Mouse (Mus musculus) layer of hippocampus, adult 9-11 months (tissue): ENCODE data around the gene Phf20.
A peak's percentile ranks its signal among the peaks of the same experiment; 100 is the strongest.
"Not testable (repeated sequence)": the region's sequence is repeated elsewhere in the genome, so short reads cannot be mapped to it uniquely, and the experiment has no call there.

ENCODE experiments used
- DNase-seq: peaks from one replicate; pipeline ENCODE4 v3.0.0; 2022

Phf20 gene

GRCm38 (mm10) chr2:156199944-156200343 is 3.7 kb downstream of the Phf20 start:
- DNase-seq = no peak

GRCm38 (mm10) chr2:156201486-156201885 is 5.2 kb downstream of the Phf20 start:
- DNase-seq = no peak

GRCm38 (mm10) chr2:156202848-156203437 is 6.7 kb downstream of the Phf20 start:
- peak; percentile 53 for DNase-seq

GRCm38 (mm10) chr2:156203917-156204316 is 7.7 kb downstream of the Phf20 start:
- DNase-seq = no peak

- no peak for DNase-seq
Observed at GRCm38 (mm10) chr2:156217786-156218185, 21.5 kb downstream of the Phf20 start.

GRCm38 (mm10) chr2:156222100-156222499 is 25.8 kb downstream of the Phf20 start:
- peak; percentile 33 for DNase-seq

GRCm38 (mm10) chr2:156224043-156224442 is 27.8 kb downstream of the Phf20 start:
- no peak for DNase-seq

GRCm38 (mm10) chr2:156227689-156228088 is 31.4 kb downstream of the Phf20 start:
- DNase-seq = no peak

GRCm38 (mm10) chr2:156229171-156229570 is 32.9 kb downstream of the Phf20 start:
- no peak for DNase-seq

GRCm38 (mm10) chr2:156231340-156231739 is 35.1 kb downstream of the Phf20 start:
- no peak for DNase-seq

- peak; percentile 93 for DNase-seq
Observed at GRCm38 (mm10) chr2:156233275-156233948, 37.1 kb downstream of the Phf20 start.

- DNase-seq = not testable (repeated sequence)
Observed at GRCm38 (mm10) chr2:156234016-156234415, 37.8 kb downstream of the Phf20 start.

GRCm38 (mm10) chr2:156235847-156236246 is 39.6 kb downstream of the Phf20 start:
- peak; percentile 82 for DNase-seq

GRCm38 (mm10) chr2:156241662-156242061 is 45.4 kb downstream of the Phf20 start:
- peak; percentile 59 for DNase-seq

GRCm38 (mm10) chr2:156243011-156243410 is 46.7 kb downstream of the Phf20 start:
- peak; percentile 21 for DNase-seq

GRCm38 (mm10) chr2:156247599-156247998 is 51.3 kb downstream of the Phf20 start:
- DNase-seq = no peak

- DNase-seq = no peak
Observed at GRCm38 (mm10) chr2:156250761-156251160, 54.5 kb downstream of the Phf20 start.

GRCm38 (mm10) chr2:156251291-156251690 is 55.0 kb downstream of the Phf20 start:
- DNase-seq = peak; percentile 29

GRCm38 (mm10) chr2:156257051-156257450 is 60.8 kb downstream of the Phf20 start:
- peak; percentile 65 for DNase-seq

- no peak for DNase-seq
Observed at GRCm38 (mm10) chr2:156257922-156258761, 61.9 kb downstream of the Phf20 start.

- DNase-seq = no peak
Observed at GRCm38 (mm10) chr2:156260968-156261367, 64.7 kb downstream of the Phf20 start.

- DNase-seq = no peak
Observed at GRCm38 (mm10) chr2:156263204-156263893, 67.1 kb downstream of the Phf20 start.

- DNase-seq = no peak
Observed at GRCm38 (mm10) chr2:156267636-156268035, 71.4 kb downstream of the Phf20 start.
